Mouse (Mus musculus) liver, adult 2 months (tissue): ENCODE measurements around the gene Fnbp1. TPM values are rescaled to one million over a fixed set of nuclear protein-coding genes. Genes with fewer than 3 reads are reported as not detected.

Source experiments
- DNase-seq: peaks from one replicate; pipeline ENCODE4 v3.0.0-alpha.2; 2011; ENCODE audit warnings: low read depth, low spot score; ENCODE audit errors: extremely low read depth
- H3K27ac ChIP-seq: fragments of 200-500 bp; replicated peaks from 2 replicates; pipeline ENCODE4 v1.5.1; 2012; ENCODE audit warnings: low read depth, mild to moderate bottlenecking, control low read depth, inconsistent platforms, low read length; ENCODE audit not compliant: insufficient read depth
- H3K27me3 ChIP-seq: fragments of 200-500 bp; 2 replicates; pipeline ENCODE4 v1.6.1; 2012; ENCODE audit warnings: mild to moderate bottlenecking, moderate library complexity, low read length, inconsistent platforms; ENCODE audit not compliant: control insufficient read depth, insufficient read depth
- H3K36me3 ChIP-seq: fragments of 200-500 bp; 2 replicates; pipeline ENCODE4 v1.6.1; 2012; ENCODE audit warnings: low read length, inconsistent platforms; ENCODE audit not compliant: control insufficient read depth, insufficient read depth
- H3K4me1 ChIP-seq: fragments of 200-500 bp; 2 replicates; pipeline ENCODE4 v1.6.1; 2011; ENCODE audit warnings: low read length; ENCODE audit not compliant: control insufficient read depth, insufficient read depth
- H3K4me3 ChIP-seq: fragments of 200-500 bp; 2 replicates; pipeline ENCODE4 v1.5.1; 2011; ENCODE audit warnings: low read depth, mild to moderate bottlenecking, control low read depth, low read length, moderate library complexity; ENCODE audit not compliant: insufficient read depth
- H3K79me2 ChIP-seq: fragments of 200-500 bp; 2 replicates; pipeline ENCODE4 v1.6.1; 2012; ENCODE audit warnings: inconsistent platforms, mild to moderate bottlenecking, low read length, moderate library complexity; ENCODE audit not compliant: control insufficient read depth, insufficient read depth
- H3K9ac ChIP-seq: fragments of 200-500 bp; 2 replicates; pipeline ENCODE4 v1.6.1; 2012; ENCODE audit warnings: low read depth, mild to moderate bottlenecking, control low read depth, inconsistent platforms, low read length
- CTCF ChIP-seq: fragments of 200-500 bp; IDR thresholded peaks from 2 replicates; pipeline ENCODE4 v1.5.1; 2011; ENCODE audit warnings: low read depth, low read length, control low read depth
- POLR2A ChIP-seq: fragments of 200-500 bp; IDR thresholded peaks from 2 replicates; pipeline ENCODE4 v1.6.1; 2011; ENCODE audit warnings: low read length, control low read depth; ENCODE audit not compliant: insufficient read depth; ENCODE audit errors: extremely low read depth
- WGBS: fragments of 180-500 bp; shearing (Covaris S2); methylation state at CpG from one replicate; pipeline ENCODE4 v1.1.7; 2018; 5-methylcytosine and 5-hydroxymethylcytosine counted together
- polyA plus RNA-seq: library from polyadenylated mRNA; depleted of rRNA; stranded (reverse); fragments of >200 nt; gene quantifications from 2 replicates; pipeline ENCODE4 v1.2.3, GENCODE M21; 2012
- total RNA-seq: library from RNA; depleted of rRNA; stranded (reverse); fragments of >200 nt; gene quantifications from 2 replicates; pipeline ENCODE4 v1.2.3, GENCODE M21; 2014

Fnbp1 gene
- total and polyA plus RNA-seq, 2 experiments = 5.2 to 8.6 TPM

GRCm38 (mm10) chr2:31160147-31160920 lies 18.5 kb upstream of the Fnbp1 start:
- no peaks in the 10 kb centered on the region for H3K27me3 ChIP-seq
- no peak overlapping the region for H3K9ac ChIP-seq
- H3K36me3 ChIP-seq = no peaks in the 10 kb centered on the region
- H3K79me2 ChIP-seq = peaks cover 49% of the 10 kb centered on the region
- no peak overlapping the region for H3K4me3 ChIP-seq
- DNase-seq = peak; percentile 72
- H3K4me1 ChIP-seq = peaks cover 9% of the 10 kb centered on the region; the same call in 1 of the 2 replicates
- no peak overlapping the region for H3K27ac ChIP-seq
- WGBS = 55% methylated on average over 10 of the region's 10 CpGs
- no peak for TF ChIP-seq POLR2A
- TF ChIP-seq CTCF = no peak

GRCm38 (mm10) chr2:31156846-31157245 lies 15.0 kb upstream of the Fnbp1 start:
- peaks cover 50% of the 10 kb centered on the region for H3K79me2 ChIP-seq
- 82% methylated on average over 3 of the region's 3 CpGs for WGBS
- no peak overlapping the region for H3K27ac ChIP-seq
- no peak for TF ChIP-seq CTCF
- TF ChIP-seq POLR2A = no peak
- no peak overlapping the region for H3K9ac ChIP-seq
- H3K36me3 ChIP-seq = no peaks in the 10 kb centered on the region
- DNase-seq = no peak
- no peaks in the 10 kb centered on the region for H3K27me3 ChIP-seq
- H3K4me3 ChIP-seq = no peak overlapping the region
- peaks cover 15% of the 10 kb centered on the region; the same call in 1 of the 2 replicates for H3K4me1 ChIP-seq

GRCm38 (mm10) chr2:31151892-31152812 lies 10.3 kb upstream of the Fnbp1 start, which contains the start of gene Gpr107:
Gene Gpr107 (plus strand): TSS chr2:31152316.
- Histone ChIP-seq H3K9ac (peak within 1 kb of the TSS; percentile 93), H3K27ac (no peak within 1 kb of the TSS; the same call in 1 of the 2 replicates), H3K36me3 (peaks cover 3% of the 10 kb centered on the region; the same call in 1 of the 2 replicates), H3K79me2 (peaks cover 32% of the 10 kb centered on the region), H3K4me3 (peak within 1 kb of the TSS; percentile 93), H3K4me1 (peaks cover 8% of the 10 kb centered on the region; the same call in 1 of the 2 replicates), H3K27me3 (no peaks in the 10 kb centered on the region)
- peak; percentile 71 for DNase-seq
- TF ChIP-seq POLR2A (peak; percentile 59; the same call in 1 of the 2 replicates), CTCF (no peak)
- 1% methylated on average over 53 of the region's 53 CpGs for WGBS

GRCm38 (mm10) chr2:31150762-31151161 lies 9.0 kb upstream of the Fnbp1 start:
- Histone ChIP-seq H3K79me2 (peaks cover 19% of the 10 kb centered on the region), H3K27me3 (no peaks in the 10 kb centered on the region), H3K36me3 (peaks cover 3% of the 10 kb centered on the region; the same call in 1 of the 2 replicates), H3K4me1 (peaks cover 6% of the 10 kb centered on the region; the same call in 1 of the 2 replicates), H3K4me3 (no peak overlapping the region), H3K9ac (no peak overlapping the region), H3K27ac (no peak overlapping the region)
- no peak for TF ChIP-seq POLR2A
- TF ChIP-seq CTCF = peak; percentile 26; the same call in 1 of the 2 replicates
- DNase-seq = no peak

GRCm38 (mm10) chr2:31147054-31147453 lies 5.2 kb upstream of the Fnbp1 start:
- H3K27ac ChIP-seq = no peak overlapping the region
- no peak for TF ChIP-seq CTCF
- TF ChIP-seq POLR2A = no peak
- DNase-seq = no peak
- H3K9ac ChIP-seq = no peak overlapping the region
- no peaks in the 10 kb centered on the region for H3K27me3 ChIP-seq
- 72% methylated on average over 7 of the region's 7 CpGs for WGBS
- H3K4me3 ChIP-seq = no peak overlapping the region
- peaks cover 3% of the 10 kb centered on the region; the same call in 1 of the 2 replicates for H3K36me3 ChIP-seq
- H3K4me1 ChIP-seq = no peaks in the 10 kb centered on the region; the same call in 1 of the 2 replicates
- peaks cover 3% of the 10 kb centered on the region; the same call in 1 of the 2 replicates for H3K79me2 ChIP-seq
